Mouse (Mus musculus) heart, embryonic 10.5 days (tissue): ENCODE measurements around the gene Trpm4. TPM values are rescaled to one million over a fixed set of nuclear protein-coding genes. Genes with fewer than 3 reads are reported as not detected.

Source experiments
- DNase-seq: peaks from one replicate; pipeline ENCODE4 v3.0.0-alpha.2; 2017; ENCODE audit warnings: low spot score
- H3K27ac ChIP-seq: fragments of 300-500 bp; sonication (generic); 2 replicates; pipeline ENCODE4 v1.5.1; 2016; ENCODE audit warnings: mild to moderate bottlenecking
- H3K27me3 ChIP-seq: fragments of 300-500 bp; sonication (generic); 2 replicates; pipeline ENCODE4 v1.6.1; 2016; ENCODE audit warnings: mild to moderate bottlenecking; ENCODE audit not compliant: poor library complexity, insufficient read depth, severe bottlenecking
- H3K36me3 ChIP-seq: fragments of 300-500 bp; sonication (generic); 2 replicates; pipeline ENCODE4 v1.6.1; 2016; ENCODE audit warnings: mild to moderate bottlenecking, moderate library complexity
- H3K4me1 ChIP-seq: fragments of 300-500 bp; sonication (generic); 2 replicates; pipeline ENCODE4 v1.6.1; 2016; ENCODE audit warnings: mild to moderate bottlenecking
- H3K4me3 ChIP-seq: fragments of 300-500 bp; sonication (generic); 2 replicates; pipeline ENCODE4 v1.5.1; 2016; ENCODE audit warnings: mild to moderate bottlenecking, moderate library complexity
- H3K9me3 ChIP-seq: fragments of 300-500 bp; sonication (generic); 2 replicates; pipeline ENCODE4 v1.6.1; 2016; ENCODE audit warnings: mild to moderate bottlenecking, moderate library complexity
- WGBS: fragments of 180-500 bp; shearing (Covaris S2); methylation state at CpG from one replicate; pipeline ENCODE4 v1.1.7; 2016; 5-methylcytosine and 5-hydroxymethylcytosine counted together
- polyA plus RNA-seq: library from polyadenylated mRNA; unstranded; fragments of >200 nt; fragmentation: Nextera tagmentation; extraction: Ambion mirVana; gene quantifications from 2 replicates; pipeline ENCODE4 v1.2.1, GENCODE M21; 2016

Trpm4 gene
- polyA plus RNA-seq = 13.5 and 15.2 TPM in 2 replicates

GRCm38 (mm10) chr7:45333431-45333982 is at the start of gene Trpm4:
Trpm4 (minus strand) TSS chr7:45333780.
- Histone ChIP-seq H3K27me3 (0 out of 2 replicates have a peak, but pooled peaks cover 14% of the 10 kb centered on the region), H3K36me3 (no peaks in the 10 kb centered on the region), H3K27ac (peak within 1 kb of the TSS; percentile 88), H3K4me3 (peak within 1 kb of the TSS; percentile 69), H3K4me1 (peaks cover 89% of the 10 kb centered on the region), H3K9me3 (no peaks in the 10 kb centered on the region)
- DNase-seq = peak; percentile 91
- under 1% methylated on average over 38 of the region's 38 CpGs for WGBS

- no peaks in the 10 kb centered on the region for H3K27me3 ChIP-seq
- H3K36me3 ChIP-seq = peaks cover 88% of the 10 kb centered on the region
- no peak overlapping the region for H3K4me3 ChIP-seq
- H3K9me3 ChIP-seq = no peaks in the 10 kb centered on the region
- no peak overlapping the region for H3K27ac ChIP-seq
- 97% methylated on average over 1 of the region's 1 CpGs for WGBS
- no peak for DNase-seq
- H3K4me1 ChIP-seq = peaks cover 6% of the 10 kb centered on the region
Measured at GRCm38 (mm10) chr7:45376057-45376456, 42.5 kb upstream of the Trpm4 start.

GRCm38 (mm10) chr7:45374620-45375019 is 41.0 kb upstream of the Trpm4 start:
- 89% methylated on average over 8 of the region's 8 CpGs for WGBS

GRCm38 (mm10) chr7:45372371-45372770 is 38.8 kb upstream of the Trpm4 start:
- Histone ChIP-seq H3K27me3 (peaks cover 26% of the 10 kb centered on the region), H3K36me3 (peaks cover 53% of the 10 kb centered on the region), H3K27ac (no peak overlapping the region), H3K9me3 (no peaks in the 10 kb centered on the region), H3K4me3 (no peak overlapping the region), H3K4me1 (peaks cover 31% of the 10 kb centered on the region)
- 79% methylated on average over 5 of the region's 5 CpGs for WGBS
- DNase-seq = no peak

More at GRCm38 (mm10) chr7:45374620-45375019, 41.0 kb upstream of the Trpm4 start:
- no peak overlapping the region for H3K4me3 ChIP-seq
- no peak for DNase-seq
- H3K9me3 ChIP-seq = no peaks in the 10 kb centered on the region
- peaks cover 74% of the 10 kb centered on the region for H3K36me3 ChIP-seq
- peaks cover 21% of the 10 kb centered on the region for H3K4me1 ChIP-seq
- peaks cover 8% of the 10 kb centered on the region; the same call in 1 of the 2 replicates for H3K27me3 ChIP-seq
- no peak overlapping the region for H3K27ac ChIP-seq

- H3K27ac ChIP-seq = peak within 1 kb of the TSS; percentile 70
- H3K36me3 ChIP-seq = peaks cover 36% of the 10 kb centered on the region
- H3K27me3 ChIP-seq = peaks cover 35% of the 10 kb centered on the region
- no peaks in the 10 kb centered on the region for H3K9me3 ChIP-seq
- H3K4me1 ChIP-seq = peaks cover 43% of the 10 kb centered on the region
- DNase-seq = peak; percentile 96
- H3K4me3 ChIP-seq = peak within 1 kb of the TSS; percentile 70
- WGBS = 10% methylated on average over 28 of the region's 28 CpGs
Measured at GRCm38 (mm10) chr7:45370475-45371311, 37.1 kb upstream of the Trpm4 start, which contains the start of gene Lin7b. Lin7b (minus strand) TSS chr7:45370583.

- H3K27me3 ChIP-seq = peaks cover 43% of the 10 kb centered on the region
- no peaks in the 10 kb centered on the region for H3K9me3 ChIP-seq
- peaks cover 45% of the 10 kb centered on the region for H3K4me1 ChIP-seq
- peak overlapping the region; percentile 70 for H3K4me3 ChIP-seq
- DNase-seq = no peak
- 8% methylated on average over 49 of the region's 52 CpGs for WGBS
- H3K27ac ChIP-seq = peak overlapping the region; percentile 70
- H3K36me3 ChIP-seq = peaks cover 30% of the 10 kb centered on the region
Measured at GRCm38 (mm10) chr7:45369836-45370474, 36.4 kb upstream of the Trpm4 start.

GRCm38 (mm10) chr7:45369022-45369745 is 35.6 kb upstream of the Trpm4 start:
- H3K4me3 ChIP-seq = 0 out of 2 replicates have a peak overlapping the region, but pooled peaks have one; percentile 70
- 68% methylated on average over 16 of the region's 16 CpGs for WGBS

GRCm38 (mm10) chr7:45368178-45368577 is 34.6 kb upstream of the Trpm4 start:
- Histone ChIP-seq H3K4me3 (peak overlapping the region; percentile 70; the same call in 1 of the 2 replicates), H3K4me1 (peaks cover 45% of the 10 kb centered on the region), H3K27me3 (peaks cover 60% of the 10 kb centered on the region), H3K9me3 (no peaks in the 10 kb centered on the region), H3K27ac (no peak overlapping the region), H3K36me3 (peaks cover 17% of the 10 kb centered on the region)
- 79% methylated on average over 15 of the region's 15 CpGs for WGBS
- DNase-seq = no peak

More at GRCm38 (mm10) chr7:45369022-45369745, 35.6 kb upstream of the Trpm4 start:
- DNase-seq = no peak
- H3K27ac ChIP-seq = no peak overlapping the region
- peaks cover 45% of the 10 kb centered on the region for H3K4me1 ChIP-seq
- peaks cover 50% of the 10 kb centered on the region for H3K27me3 ChIP-seq
- no peaks in the 10 kb centered on the region for H3K9me3 ChIP-seq
- H3K36me3 ChIP-seq = peaks cover 25% of the 10 kb centered on the region

- peak; percentile 98 for DNase-seq
- WGBS = under 1% methylated on average over 70 of the region's 70 CpGs
- peak overlapping the region; percentile 70 for H3K4me3 ChIP-seq
- peak overlapping the region; percentile 78 for H3K27ac ChIP-seq
- peaks cover 70% of the 10 kb centered on the region for H3K27me3 ChIP-seq
- H3K9me3 ChIP-seq = no peaks in the 10 kb centered on the region
- H3K4me1 ChIP-seq = peaks cover 48% of the 10 kb centered on the region
- H3K36me3 ChIP-seq = peaks cover 7% of the 10 kb centered on the region
Measured at GRCm38 (mm10) chr7:45367020-45367880, 33.7 kb upstream of the Trpm4 start.

- DNase-seq = no peak
- WGBS = under 1% methylated on average over 21 of the region's 26 CpGs
Measured at GRCm38 (mm10) chr7:45366652-45367019, 33.1 kb upstream of the Trpm4 start, which contains the start of gene Ppfia3. Ppfia3 (minus strand) TSS chr7:45367019.

GRCm38 (mm10) chr7:45365742-45366651 is 32.4 kb upstream of the Trpm4 start:
- 4% methylated on average over 30 of the region's 35 CpGs for WGBS
- Histone ChIP-seq H3K4me1 (peaks cover 53% of the 10 kb centered on the region), H3K4me3 (peak overlapping the region; percentile 70), H3K27ac (peak overlapping the region; percentile 78), H3K36me3 (no peaks in the 10 kb centered on the region), H3K27me3 (peaks cover 82% of the 10 kb centered on the region), H3K9me3 (no peaks in the 10 kb centered on the region)
- DNase-seq = peak; percentile 86

More at GRCm38 (mm10) chr7:45366652-45367019, 33.1 kb upstream of the Trpm4 start, which contains the start of gene Ppfia3:
- Histone ChIP-seq H3K27me3 (peaks cover 76% of the 10 kb centered on the region), H3K27ac (peak within 1 kb of the TSS; percentile 78), H3K36me3 (peaks cover 3% of the 10 kb centered on the region; the same call in 1 of the 2 replicates), H3K4me1 (peaks cover 53% of the 10 kb centered on the region), H3K9me3 (no peaks in the 10 kb centered on the region), H3K4me3 (peak within 1 kb of the TSS; percentile 70)
